Mouse (Mus musculus) cerebellum, postnatal 25 days (tissue): ENCODE data around the gene Ap2a1.

Experiments used
- DNase-seq, 2 experiments: peaks; one replicate each; pipeline ENCODE4 v3.0.0; 2021; ENCODE audit warnings: mixed read lengths in 2 of 2

Ap2a1 gene

GRCm38 (mm10) chr7:44952611-44953306 lies 23.5 kb upstream of the Ap2a1 start:
- DNase-seq = peak; percentile 80 to 88

- peak; percentile 20 to 41 for DNase-seq
Observed at GRCm38 (mm10) chr7:44951960-44952359, 22.7 kb upstream of the Ap2a1 start.

- no peak for DNase-seq
Observed at GRCm38 (mm10) chr7:44949922-44950321, 20.6 kb upstream of the Ap2a1 start.

GRCm38 (mm10) chr7:44942904-44943303 lies 13.6 kb upstream of the Ap2a1 start, which contains the start of gene Tsks:
TSS of gene Tsks (plus strand) at chr7:44943204.
- no peak for DNase-seq

- no peak for DNase-seq
Observed at GRCm38 (mm10) chr7:44938680-44939079, 9.4 kb upstream of the Ap2a1 start.

GRCm38 (mm10) chr7:44928570-44928969 lies 726 bp downstream of the Ap2a1 start:
- DNase-seq = no peak

- peak in 1 of 2 experiments; percentile 67 for DNase-seq
Observed at GRCm38 (mm10) chr7:44925468-44925867, 3.8 kb downstream of the Ap2a1 start.

- DNase-seq = no peak
Observed at GRCm38 (mm10) chr7:44922530-44922929, 6.8 kb downstream of the Ap2a1 start.

- no peak for DNase-seq
Observed at GRCm38 (mm10) chr7:44919127-44919526, 10.2 kb downstream of the Ap2a1 start.

- no peak for DNase-seq
Observed at GRCm38 (mm10) chr7:44918219-44918618, 11.1 kb downstream of the Ap2a1 start.

- DNase-seq = no peak
Observed at GRCm38 (mm10) chr7:44916881-44917280, 12.4 kb downstream of the Ap2a1 start.

GRCm38 (mm10) chr7:44916191-44916590 lies 13.1 kb downstream of the Ap2a1 start:
- no peak for DNase-seq

GRCm38 (mm10) chr7:44915314-44915713 lies 14.0 kb downstream of the Ap2a1 start:
- peak in 1 of 2 experiments; percentile 5 for DNase-seq

GRCm38 (mm10) chr7:44914396-44914795 lies 14.9 kb downstream of the Ap2a1 start:
- DNase-seq = no peak

GRCm38 (mm10) chr7:44908706-44909476 lies 20.4 kb downstream of the Ap2a1 start:
- DNase-seq = peak in 1 of 2 experiments; percentile 58

GRCm38 (mm10) chr7:44905430-44905829 lies 23.9 kb downstream of the Ap2a1 start:
- peak in 1 of 2 experiments; percentile 29 for DNase-seq

- peak in 1 of 2 experiments; percentile 45 for DNase-seq
Observed at GRCm38 (mm10) chr7:44901230-44901722, 28.0 kb downstream of the Ap2a1 start.

- DNase-seq = no peak
Observed at GRCm38 (mm10) chr7:44900632-44901031, 28.7 kb downstream of the Ap2a1 start.

- DNase-seq = peak in 1 of 2 experiments; percentile 69
Observed at GRCm38 (mm10) chr7:44898607-44899006, 30.7 kb downstream of the Ap2a1 start.

- no peak for DNase-seq
Observed at GRCm38 (mm10) chr7:44896499-44896898, 32.8 kb downstream of the Ap2a1 start.

GRCm38 (mm10) chr7:44895593-44896434 lies 33.5 kb downstream of the Ap2a1 start, which contains the start of gene Fuz:
TSS of gene Fuz (plus strand) at chr7:44896079.
- DNase-seq = peak; percentile 89 to 93

GRCm38 (mm10) chr7:44895206-44895592 lies 34.1 kb downstream of the Ap2a1 start:
- DNase-seq = no peak

- no peak for DNase-seq
Observed at GRCm38 (mm10) chr7:44894175-44894574, 35.1 kb downstream of the Ap2a1 start.
